Mouse (Mus musculus) hindbrain, postnatal 0 days (tissue): Measurements from ENCODE around the gene Klc2. TPM values are rescaled to one million over a fixed set of nuclear protein-coding genes. Genes with fewer than 3 reads are reported as not detected.

Experiments used
- ATAC-seq: fragments of 200-750 bp; cut with Nextera tagmentation; 2 replicates; pipeline ENCODE4 v1.8.0; 2017; ENCODE audit warnings: mild to moderate bottlenecking, moderate TSS enrichment, moderate library complexity
- DNase-seq: peaks from one replicate; pipeline ENCODE4 v3.0.0-alpha.2; 2015; ENCODE audit warnings: low spot score
- H3K27ac ChIP-seq: fragments of 300-500 bp; sonication (generic); 2 replicates; pipeline ENCODE4 v1.5.1; 2014; ENCODE audit warnings: mild to moderate bottlenecking
- H3K27me3 ChIP-seq: fragments of 300-500 bp; sonication (generic); 2 replicates; pipeline ENCODE4 v1.6.1; 2014; ENCODE audit warnings: low read length, mixed read lengths; ENCODE audit not compliant: insufficient read depth
- H3K36me3 ChIP-seq: fragments of 300-500 bp; sonication (generic); 2 replicates; pipeline ENCODE4 v1.6.1; 2014; ENCODE audit warnings: low read length, mixed read lengths; ENCODE audit not compliant: insufficient read depth
- H3K4me1 ChIP-seq: fragments of 300-500 bp; sonication (generic); 2 replicates; pipeline ENCODE4 v1.6.1; 2014; ENCODE audit warnings: antibody characterized with exemption, low read length, mixed read lengths; ENCODE audit not compliant: insufficient read depth
- H3K4me2 ChIP-seq: fragments of 300-500 bp; sonication (generic); 2 replicates; pipeline ENCODE4 v1.6.1; 2014; ENCODE audit warnings: low read depth, mild to moderate bottlenecking, low read length, moderate library complexity, mixed read lengths
- H3K4me3 ChIP-seq: fragments of 300-500 bp; sonication (generic); 2 replicates; pipeline ENCODE4 v1.5.1; 2014; ENCODE audit warnings: low read length
- H3K9ac ChIP-seq: fragments of 300-500 bp; sonication (generic); replicated peaks from 2 replicates; pipeline ENCODE4 v1.6.1; 2014; ENCODE audit warnings: mild to moderate bottlenecking, low read length, moderate library complexity, mixed read lengths
- H3K9me3 ChIP-seq: fragments of 300-500 bp; sonication (generic); 2 replicates; pipeline ENCODE4 v1.6.1; 2016; ENCODE audit warnings: low read length, mixed read lengths
- CTCF ChIP-seq: IDR thresholded peaks from 2 replicates; pipeline ENCODE4 v1.5.1; 2016; ENCODE audit warnings: antibody characterized with exemption, control low read depth, low read depth
- WGBS: fragments of 180-500 bp; shearing (Covaris S2); extraction: QIAGEN DNeasy Blood & Tissue Kit; methylation state at CpG from one replicate; pipeline ENCODE4 v1.1.7; 2014; 5-methylcytosine and 5-hydroxymethylcytosine counted together
- polyA plus RNA-seq: library from polyadenylated mRNA; unstranded; fragments of >200 nt; fragmentation: Nextera tagmentation; extraction: Ambion mirVana; gene quantifications from 2 replicates; pipeline ENCODE4 v1.2.1, GENCODE M21; 2015
- total RNA-seq: library from RNA; depleted of rRNA; stranded (reverse); fragments of >200 nt; gene quantifications from 2 replicates; pipeline ENCODE4 v1.2.3, GENCODE M21; 2014; rRNA removed

Gene Klc2
- total RNA-seq, result 191 and 227 TPM in 2 replicates
- 75.6 and 76.6 TPM in 2 replicates for polyA plus RNA-seq

DNA sequence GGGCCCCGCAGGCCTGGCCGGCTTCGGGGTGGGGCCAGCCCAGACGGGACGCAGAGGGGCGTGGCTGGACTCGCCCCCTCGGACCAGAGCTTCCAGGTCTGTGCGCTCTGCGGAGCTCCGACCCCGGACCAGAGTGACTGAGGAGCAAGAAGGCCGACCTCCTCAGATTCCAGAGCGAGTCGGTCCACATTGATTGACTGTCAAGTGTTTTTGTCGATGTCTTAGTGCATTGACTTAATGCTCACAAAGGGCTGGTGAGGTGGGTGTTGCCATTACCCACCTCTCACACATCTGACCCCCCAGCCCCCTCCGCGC lies at the start of gene Klc2:
TSS of gene Klc2 (minus strand) at position 177 of the 315 bp plus-strand sequence.
- Histone ChIP-seq H3K36me3 (no peaks in the 10 kb centered on the region), H3K27ac (peak within 1 kb of the TSS; percentile 95), H3K4me1 (peaks cover 4% of the 10 kb centered on the region; the same call in 1 of the 2 replicates), H3K4me3 (peak within 1 kb of the TSS; percentile 83), H3K27me3 (no peaks in the 10 kb centered on the region), H3K9ac (peak within 1 kb of the TSS; percentile 75), H3K9me3 (no peaks in the 10 kb centered on the region), H3K4me2 (peak within 1 kb of the TSS; percentile 83)
- TF ChIP-seq CTCF, result no peak
- WGBS, result 2% methylated on average over 18 of the region's 18 CpGs
- DNase-seq, result no peak
- ATAC-seq, result no peak; the same call in 1 of the 2 replicates

DNA sequence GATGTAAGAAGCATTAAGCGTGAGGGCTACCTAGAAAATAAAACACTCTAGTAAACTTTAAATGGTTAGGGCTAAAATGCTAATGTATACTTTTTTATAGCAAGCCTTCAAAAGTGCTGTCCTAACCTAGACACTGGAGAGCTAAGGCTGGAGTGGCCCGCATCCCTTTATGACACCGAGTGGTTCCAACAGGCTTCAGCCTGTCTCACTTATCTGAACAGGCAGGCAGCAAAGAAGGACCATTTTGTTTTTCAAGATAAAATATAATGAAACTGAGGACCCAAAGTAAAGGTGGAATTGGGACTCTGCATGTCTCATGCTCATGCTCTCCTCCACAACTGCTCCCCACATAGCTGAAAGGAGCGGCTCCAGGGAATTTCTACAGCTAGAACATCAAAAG lies 49.1 kb upstream of the Klc2 start:
- Histone ChIP-seq H3K27ac (no peak overlapping the region), H3K9me3 (no peaks in the 10 kb centered on the region), H3K9ac (no peak overlapping the region), H3K4me2 (no peak overlapping the region), H3K4me1 (no peaks in the 10 kb centered on the region), H3K27me3 (no peaks in the 10 kb centered on the region), H3K4me3 (no peak overlapping the region), H3K36me3 (no peaks in the 10 kb centered on the region)
- 88% methylated on average over 4 of the region's 4 CpGs for WGBS
- TF ChIP-seq CTCF, result no peak
- ATAC-seq, result no peak
- DNase-seq, result no peak

DNA sequence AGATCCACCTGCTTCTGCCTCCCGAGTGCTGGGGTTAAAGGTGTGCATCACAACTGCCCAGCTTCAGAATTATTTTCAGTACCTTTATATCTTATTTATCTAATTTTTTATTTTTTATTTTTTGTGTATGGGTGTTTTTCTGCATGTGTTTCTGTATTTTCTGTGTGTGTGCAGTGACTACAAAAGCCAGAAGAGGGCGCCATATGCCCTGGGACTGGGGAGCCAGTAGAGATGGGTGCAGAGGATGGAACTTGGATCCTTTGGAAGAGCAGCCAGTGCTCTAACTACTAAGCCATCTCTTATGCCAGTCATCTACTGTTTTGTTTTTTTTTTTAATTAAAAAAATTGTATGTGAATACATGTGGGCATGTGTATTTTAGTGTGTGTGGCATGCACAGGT lies 46.0 kb upstream of the Klc2 start:
- ATAC-seq (no peak), DNase-seq (no peak)
- 63% methylated on average over 2 of the region's 2 CpGs for WGBS
- H3K36me3 ChIP-seq, result no peaks in the 10 kb centered on the region
- no peak overlapping the region for H3K4me2 ChIP-seq
- H3K9ac ChIP-seq, result no peak overlapping the region
- peak; percentile 62 for TF ChIP-seq CTCF
- H3K27ac ChIP-seq, result no peak overlapping the region
- no peaks in the 10 kb centered on the region for H3K9me3 ChIP-seq
- H3K4me1 ChIP-seq, result no peaks in the 10 kb centered on the region
- H3K27me3 ChIP-seq, result no peaks in the 10 kb centered on the region
- no peak overlapping the region for H3K4me3 ChIP-seq

DNA sequence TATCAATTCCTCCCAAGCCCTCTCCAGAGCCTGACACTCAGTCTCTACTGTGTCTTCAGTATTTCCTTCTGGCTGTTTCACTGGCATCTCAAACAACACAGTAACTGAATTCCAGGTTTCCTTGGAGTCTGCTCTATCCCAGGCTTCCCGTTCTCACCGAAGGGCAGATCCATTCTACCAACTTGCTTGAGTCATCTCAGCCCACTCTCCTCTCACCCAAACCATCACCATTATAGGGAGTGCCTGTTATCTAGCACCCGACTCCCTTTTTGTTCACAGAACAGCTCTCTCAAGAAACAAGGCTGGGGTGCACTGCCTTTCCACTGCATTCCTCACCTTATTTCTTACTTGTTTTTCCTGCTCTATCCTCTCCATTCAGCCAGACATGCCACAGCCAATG lies 43.6 kb upstream of the Klc2 start:
- H3K4me3 ChIP-seq, result no peak overlapping the region
- no peak for ATAC-seq
- H3K27ac ChIP-seq, result no peak overlapping the region
- WGBS, result 97% methylated on average over 3 of the region's 3 CpGs
- no peak for DNase-seq
- no peak overlapping the region for H3K9ac ChIP-seq
- H3K4me2 ChIP-seq, result no peak overlapping the region
- no peak for TF ChIP-seq CTCF
- no peaks in the 10 kb centered on the region for H3K27me3 ChIP-seq
- H3K36me3 ChIP-seq, result no peaks in the 10 kb centered on the region
- no peaks in the 10 kb centered on the region for H3K9me3 ChIP-seq
- no peaks in the 10 kb centered on the region for H3K4me1 ChIP-seq

DNA sequence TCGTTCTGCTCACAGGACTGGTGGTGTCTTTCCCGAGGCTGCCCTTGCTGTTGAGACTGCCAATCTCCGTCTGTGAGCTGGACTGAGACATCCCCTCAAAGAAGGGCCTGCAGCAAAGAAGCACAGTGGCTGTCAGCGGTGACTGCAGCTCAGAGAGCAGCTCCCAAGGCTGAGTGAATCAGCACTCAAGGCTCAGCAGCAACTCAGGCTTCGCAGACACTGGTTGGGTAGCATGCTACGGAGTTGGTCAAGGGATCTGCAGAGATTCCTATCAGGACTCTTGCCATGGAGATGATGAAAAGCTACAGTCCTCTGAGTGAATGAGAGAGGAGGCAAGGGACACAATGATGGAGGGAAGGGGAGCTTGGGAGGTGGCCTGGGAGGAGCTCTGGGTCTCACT lies 33.9 kb upstream of the Klc2 start:
- Histone ChIP-seq H3K27ac (peak overlapping the region; percentile 62), H3K27me3 (no peaks in the 10 kb centered on the region), H3K9ac (no peak overlapping the region; the same call in 1 of the 2 replicates), H3K9me3 (no peaks in the 10 kb centered on the region), H3K4me3 (no peak overlapping the region), H3K4me1 (0 out of 2 replicates have a peak, but pooled peaks cover 3% of the 10 kb centered on the region), H3K36me3 (peaks cover 31% of the 10 kb centered on the region), H3K4me2 (no peak overlapping the region)
- no peak for TF ChIP-seq CTCF
- 83% methylated on average over 6 of the region's 6 CpGs for WGBS
- DNase-seq, result no peak
- no peak for ATAC-seq

DNA sequence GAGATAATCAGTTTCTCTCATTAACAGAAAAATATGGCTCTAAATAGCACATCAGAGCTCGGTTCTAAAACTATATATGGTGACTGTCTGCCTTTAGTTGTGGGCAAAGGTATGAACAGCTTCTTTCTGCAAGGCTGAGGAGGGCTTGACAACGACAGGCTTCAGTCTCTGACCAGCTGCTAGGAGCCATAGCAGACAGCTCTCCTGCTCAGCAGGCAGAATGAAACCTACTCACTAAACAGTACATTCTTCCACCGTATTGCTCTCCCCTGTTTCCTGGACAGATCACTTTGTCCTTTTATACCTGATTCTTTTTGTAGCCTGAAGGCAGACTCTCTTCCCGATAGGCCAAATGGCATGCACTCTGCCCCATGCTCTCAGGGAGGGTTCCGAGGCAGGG lies 33.4 kb upstream of the Klc2 start:
- peaks cover 36% of the 10 kb centered on the region for H3K36me3 ChIP-seq
- ATAC-seq (peak; percentile 52), DNase-seq (peak; percentile 34)

DNA sequence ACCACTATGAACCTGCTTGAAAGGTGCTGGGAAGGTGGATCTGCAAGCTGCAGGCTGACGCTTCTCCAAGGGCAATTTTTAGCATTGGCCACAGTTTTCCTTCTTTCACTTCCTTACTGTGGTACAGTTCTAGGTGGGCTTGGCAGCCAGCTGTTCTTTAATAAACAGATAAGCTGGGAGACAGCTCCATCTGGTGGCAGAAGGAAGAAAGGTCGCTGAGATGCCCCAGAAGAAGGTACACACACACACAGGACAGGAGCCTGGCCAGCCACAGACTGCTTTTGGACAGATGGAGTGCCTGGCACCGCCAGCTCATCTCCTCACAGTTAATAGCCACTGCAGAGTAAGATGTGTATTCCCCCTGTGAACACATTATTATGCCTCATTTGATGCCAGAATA lies 33.0 kb upstream of the Klc2 start:
- 30% methylated on average over 3 of the region's 3 CpGs for WGBS
- ATAC-seq, result peak; percentile 90
- H3K27ac ChIP-seq, result peak overlapping the region; percentile 62

More for the DNA sequence above, 33.4 kb upstream of the Klc2 start:
- H3K27me3 ChIP-seq, result no peaks in the 10 kb centered on the region
- WGBS, result 55% methylated on average over 5 of the region's 5 CpGs
- no peak overlapping the region for H3K4me2 ChIP-seq
- no peak overlapping the region; the same call in 1 of the 2 replicates for H3K9ac ChIP-seq
- no peaks in the 10 kb centered on the region for H3K9me3 ChIP-seq
- 0 out of 2 replicates have a peak, but pooled peaks cover 3% of the 10 kb centered on the region for H3K4me1 ChIP-seq
- H3K4me3 ChIP-seq, result no peak overlapping the region
- H3K27ac ChIP-seq, result peak overlapping the region; percentile 62
- no peak for TF ChIP-seq CTCF

More for the DNA sequence above, 33.0 kb upstream of the Klc2 start:
- Histone ChIP-seq H3K4me2 (no peak overlapping the region), H3K9me3 (no peaks in the 10 kb centered on the region), H3K4me1 (0 out of 2 replicates have a peak, but pooled peaks cover 3% of the 10 kb centered on the region), H3K9ac (no peak overlapping the region), H3K36me3 (peaks cover 39% of the 10 kb centered on the region), H3K27me3 (no peaks in the 10 kb centered on the region), H3K4me3 (no peak overlapping the region)
- peak; percentile 82 for TF ChIP-seq CTCF
- DNase-seq, result peak; percentile 88
